Mouse (Mus musculus): ENCODE data around the gene Zfp609.
A peak's percentile ranks its signal among the peaks of the same experiment; 100 is the strongest.
"Not testable (repeated sequence)": the region's sequence is repeated elsewhere in the genome, so short reads cannot be mapped to it uniquely, and the experiment has no call there.

Zfp609 gene

GRCm38 (mm10) chr9:65818402-65818801 lies 9.0 kb downstream of the Zfp609 start:
- no peak for DNase-seq (ENCODE audit: low spot score in 2 of 2)

DNA sequence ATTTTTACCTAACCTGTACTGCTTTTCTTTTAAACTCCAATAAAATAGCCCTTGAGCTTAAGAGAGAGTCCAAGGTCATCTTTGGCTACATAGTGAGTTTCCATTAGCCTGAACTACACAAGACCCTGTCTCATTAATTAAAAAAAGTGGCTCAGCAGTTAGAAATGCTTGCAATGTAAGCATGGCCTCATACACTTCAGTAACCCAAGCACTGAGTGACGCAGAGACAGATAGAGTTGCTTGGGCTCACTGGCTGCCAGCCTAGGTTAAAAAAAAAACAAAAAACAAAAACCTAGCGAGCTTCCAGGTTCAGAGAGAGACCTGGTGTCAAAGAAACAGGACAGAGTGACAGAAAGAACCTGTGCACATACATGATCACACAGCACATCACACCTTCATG lies 14.5 kb downstream of the Zfp609 start:
- no peak for DNase-seq (ENCODE audit: low spot score in 2 of 2)

- DNase-seq (ENCODE audit: low spot score in 2 of 2): no peak
Measured at GRCm38 (mm10) chr9:65811784-65812183, 15.6 kb downstream of the Zfp609 start.

DNA sequence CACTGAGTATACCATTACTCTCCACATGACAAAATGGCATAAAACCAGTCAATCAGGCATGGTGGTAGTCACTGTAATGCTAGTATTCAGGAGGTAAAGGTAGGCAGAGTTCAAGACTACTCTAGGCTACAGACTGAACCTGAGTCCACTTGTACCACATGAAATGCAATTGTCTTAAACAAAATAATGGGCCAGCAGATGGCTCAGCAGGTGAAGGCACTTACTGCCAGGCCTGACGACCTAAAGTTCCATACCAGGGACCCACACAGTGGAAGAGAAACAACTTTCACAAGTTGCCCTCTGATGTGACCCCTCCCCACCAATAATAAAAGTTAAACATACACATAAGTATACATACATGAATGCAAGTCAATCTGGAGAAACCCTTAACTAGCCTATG lies 19.5 kb downstream of the Zfp609 start:
- no peak for DNase-seq (ENCODE audit: low spot score in 2 of 2)

DNA sequence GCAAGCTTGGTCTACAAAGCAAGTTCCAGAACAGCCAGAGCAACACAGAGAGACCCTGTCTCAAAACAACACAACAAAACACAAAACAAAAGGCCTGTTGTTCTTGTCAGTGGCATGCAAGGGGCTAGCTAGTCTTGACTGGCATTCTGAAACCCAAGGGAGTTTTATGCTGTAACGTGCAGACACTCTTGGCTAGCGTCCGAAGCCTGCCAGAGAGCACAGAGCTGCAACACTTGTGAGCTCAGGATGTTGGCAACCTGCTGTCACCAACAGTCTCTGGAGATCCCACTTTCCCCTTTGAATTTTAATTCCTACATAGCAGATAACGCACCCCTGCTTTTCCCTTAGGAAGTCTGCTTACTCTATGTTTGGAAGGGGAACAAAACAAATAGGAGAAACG lies 20.1 kb downstream of the Zfp609 start:
- DNase-seq (ENCODE audit: low spot score in 2 of 2): no peak

DNA sequence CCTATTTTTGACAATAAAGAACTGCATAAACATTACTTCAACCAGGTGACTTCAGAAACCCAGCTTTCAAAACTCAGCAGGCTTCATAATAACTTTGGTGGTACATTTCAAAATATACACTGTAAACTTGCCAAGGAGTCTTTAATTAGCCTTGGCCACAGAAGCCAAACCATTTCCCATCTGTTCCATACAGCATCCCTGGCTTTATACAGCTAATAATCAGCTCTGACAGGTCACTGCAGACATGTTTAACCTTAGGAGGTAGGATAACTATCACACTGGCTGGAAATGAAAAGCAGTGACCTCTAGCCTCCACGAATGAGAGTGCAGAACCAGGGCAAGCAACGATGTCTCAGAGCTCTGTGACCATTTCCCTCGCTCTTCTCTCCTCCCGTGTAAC lies 27.6 kb downstream of the Zfp609 start:
- DNase-seq (ENCODE audit: low spot score in 2 of 2): no peak

DNA sequence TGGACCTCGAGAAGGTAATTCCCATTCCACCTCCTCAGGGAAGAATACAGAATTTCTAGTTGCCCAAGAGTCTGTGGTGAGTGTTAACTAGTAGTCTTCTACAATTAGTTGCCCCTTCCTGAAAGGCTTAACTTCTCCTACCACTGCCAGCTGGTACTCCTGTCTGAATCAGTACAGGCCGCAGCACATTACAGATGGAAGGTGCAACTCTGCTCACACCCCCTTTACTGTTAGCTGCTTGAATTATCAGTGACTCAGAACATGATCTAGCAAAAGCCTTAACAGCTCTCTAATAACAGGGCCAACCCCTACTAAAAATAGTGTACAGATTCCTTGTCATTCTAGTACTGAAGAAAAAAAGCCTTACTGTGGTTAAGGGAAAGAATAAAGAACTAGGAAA lies 31.7 kb downstream of the Zfp609 start:
- DNase-seq (ENCODE audit: low spot score in 2 of 2): no peak

DNA sequence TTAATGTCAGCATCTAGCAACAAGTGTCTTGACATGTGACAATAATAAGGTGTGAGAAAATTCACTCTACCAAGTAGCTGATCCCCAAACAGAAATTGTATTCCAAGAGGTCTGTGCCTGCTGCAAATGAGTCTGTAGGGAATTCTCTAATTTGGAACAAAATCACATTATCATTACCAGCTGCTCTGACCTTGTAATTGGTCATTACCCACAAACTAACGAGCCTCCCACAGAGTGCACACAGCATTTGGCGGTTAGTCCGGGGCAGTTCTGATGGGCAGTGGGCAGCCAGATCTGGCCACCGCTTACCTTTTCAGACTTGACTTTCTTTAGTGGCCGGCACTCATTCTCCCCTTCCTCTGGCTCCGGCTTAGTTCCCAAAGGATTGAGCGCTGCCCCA lies 33.1 kb downstream of the Zfp609 start:
- no peak for DNase-seq (ENCODE audit: low spot score in 2 of 2)

- no peak for DNase-seq (ENCODE audit: low spot score in 2 of 2)
Measured at GRCm38 (mm10) chr9:65793506-65793905, 33.9 kb downstream of the Zfp609 start.

- no peak for DNase-seq (ENCODE audit: low spot score in 2 of 2)
Measured at GRCm38 (mm10) chr9:65793086-65793485, 34.3 kb downstream of the Zfp609 start.

- DNase-seq (ENCODE audit: low spot score in 2 of 2): no peak
Measured at GRCm38 (mm10) chr9:65791846-65792245, 35.5 kb downstream of the Zfp609 start.

DNA sequence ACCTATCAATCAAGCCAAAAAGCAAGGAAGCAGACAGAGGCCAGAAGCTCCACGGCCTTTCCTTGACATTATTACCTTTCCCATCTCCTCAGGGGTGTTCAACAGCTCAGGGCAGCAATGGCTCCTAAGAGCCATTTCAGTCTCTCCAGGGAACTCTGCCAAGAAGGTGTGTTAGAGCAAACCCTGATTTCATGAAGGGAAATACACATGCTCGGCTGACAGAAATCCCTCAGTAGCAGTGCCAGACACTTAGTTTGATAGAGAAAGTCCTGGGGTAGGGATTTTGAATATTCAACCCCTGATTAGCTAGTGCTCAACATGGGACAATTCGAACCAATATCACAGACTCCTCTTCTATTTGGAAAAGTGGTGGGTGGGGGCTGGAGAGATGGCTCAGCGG lies 36.3 kb downstream of the Zfp609 start:
- DNase-seq (ENCODE audit: low spot score in 2 of 2): no peak

DNA sequence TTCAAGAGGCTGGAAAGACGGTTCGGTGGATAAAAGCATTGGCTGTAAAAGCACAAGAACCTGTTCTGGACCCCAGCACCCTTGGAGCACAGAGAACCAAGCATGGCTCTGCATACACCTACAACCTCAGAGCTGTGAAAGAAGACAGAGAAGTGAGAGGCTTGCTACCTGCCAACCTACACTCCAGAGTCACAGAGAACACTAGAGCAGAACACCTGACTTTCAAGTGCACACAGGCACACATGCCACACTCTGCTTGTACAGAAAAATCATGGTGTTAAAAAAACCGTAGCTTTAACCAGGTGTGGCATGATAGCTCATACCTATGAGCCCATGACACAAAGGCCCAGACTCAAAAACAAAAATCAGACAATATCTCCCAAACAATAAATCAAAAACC lies 37.6 kb downstream of the Zfp609 start:
- no peak for DNase-seq (ENCODE audit: low spot score in 2 of 2)

DNA sequence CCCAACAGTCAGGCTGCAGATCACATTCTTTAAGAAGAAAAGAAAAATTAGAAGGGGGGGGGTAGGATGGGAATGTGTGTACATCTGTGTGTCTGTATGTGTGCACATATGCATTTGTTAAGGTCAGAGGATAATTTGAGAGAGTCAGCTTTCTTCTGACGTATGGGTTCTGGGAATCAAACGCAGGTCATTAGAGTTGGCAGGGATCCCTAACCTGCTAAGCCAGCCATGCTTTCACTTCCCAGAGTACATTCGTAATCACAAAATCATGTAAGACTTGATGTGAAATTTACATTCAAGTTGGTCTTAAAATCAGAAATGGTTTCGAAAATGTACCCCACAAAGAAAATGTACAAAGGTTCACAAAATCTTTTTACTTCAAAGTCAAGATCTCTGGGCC lies 38.8 kb downstream of the Zfp609 start:
- no peak for DNase-seq (ENCODE audit: low spot score in 2 of 2)

DNA sequence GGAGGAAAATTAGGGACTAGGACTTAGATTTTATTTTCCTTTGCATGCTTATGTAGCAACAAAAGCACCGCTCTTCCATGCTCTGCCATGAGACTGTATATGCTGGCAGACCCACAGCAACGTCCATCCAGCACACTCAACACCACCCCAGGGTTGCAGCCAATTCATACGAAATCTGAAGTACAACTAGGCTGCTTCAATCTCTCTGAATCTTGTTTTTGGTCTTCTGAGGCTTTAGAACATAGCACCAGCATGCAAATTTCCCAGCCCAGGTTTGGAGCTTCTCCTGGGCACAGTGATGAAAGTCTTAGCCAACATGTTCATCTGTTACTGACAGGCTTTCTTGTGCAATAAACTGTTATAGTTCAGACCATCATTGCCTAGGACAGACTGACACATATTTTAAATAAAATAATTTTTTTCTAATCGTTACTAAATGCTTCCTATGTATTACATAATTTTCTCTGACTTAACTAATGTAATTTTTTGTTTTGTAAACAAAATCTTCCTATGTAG lies 39.5 kb downstream of the Zfp609 start:
- no peak for DNase-seq (ENCODE audit: low spot score in 2 of 2)

DNA sequence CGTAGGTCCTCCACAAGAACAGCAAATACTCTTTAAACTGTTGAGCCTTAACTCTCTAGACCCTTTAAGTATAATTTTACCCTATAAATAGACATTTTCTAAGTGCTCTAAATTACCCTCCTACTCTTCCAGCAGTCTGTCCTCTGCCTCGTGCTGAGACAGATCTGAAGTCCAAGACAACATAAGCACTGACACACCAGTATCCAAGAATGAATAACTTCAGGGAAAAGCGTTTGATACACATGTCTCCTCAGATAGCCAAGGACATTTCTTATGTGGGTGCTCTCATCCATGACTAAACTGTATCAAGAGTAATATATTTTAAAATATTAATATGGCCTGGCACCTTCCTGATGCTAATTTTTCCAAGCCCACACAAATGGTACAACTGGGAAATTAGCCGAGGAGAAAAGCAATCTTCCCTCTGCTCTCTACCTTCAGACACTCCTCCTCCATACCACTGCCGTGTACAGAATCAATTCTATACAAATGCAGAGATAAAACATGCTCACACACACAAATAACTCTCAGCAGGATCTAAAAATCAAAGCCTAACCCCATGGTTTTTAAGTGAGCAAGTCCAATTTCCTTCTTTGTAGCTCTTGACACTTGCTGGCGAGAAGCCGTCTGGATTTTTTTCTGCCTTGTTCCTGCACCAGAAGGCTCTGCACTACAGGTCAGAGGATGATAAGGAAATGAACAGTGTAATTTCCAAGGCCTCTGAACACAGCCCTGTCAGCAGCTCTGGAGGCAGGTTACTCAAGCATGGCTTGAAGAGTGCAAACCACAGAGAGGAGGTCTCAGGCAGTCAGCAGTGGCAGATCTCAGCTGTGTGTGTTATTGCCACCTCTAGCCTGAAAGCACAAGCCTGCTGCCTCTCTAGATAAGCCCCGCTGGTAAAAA lies 40.2 kb downstream of the Zfp609 start:
- peak in 1 of 2 experiments; percentile 18 for DNase-seq (ENCODE audit: low spot score in 2 of 2)

DNA sequence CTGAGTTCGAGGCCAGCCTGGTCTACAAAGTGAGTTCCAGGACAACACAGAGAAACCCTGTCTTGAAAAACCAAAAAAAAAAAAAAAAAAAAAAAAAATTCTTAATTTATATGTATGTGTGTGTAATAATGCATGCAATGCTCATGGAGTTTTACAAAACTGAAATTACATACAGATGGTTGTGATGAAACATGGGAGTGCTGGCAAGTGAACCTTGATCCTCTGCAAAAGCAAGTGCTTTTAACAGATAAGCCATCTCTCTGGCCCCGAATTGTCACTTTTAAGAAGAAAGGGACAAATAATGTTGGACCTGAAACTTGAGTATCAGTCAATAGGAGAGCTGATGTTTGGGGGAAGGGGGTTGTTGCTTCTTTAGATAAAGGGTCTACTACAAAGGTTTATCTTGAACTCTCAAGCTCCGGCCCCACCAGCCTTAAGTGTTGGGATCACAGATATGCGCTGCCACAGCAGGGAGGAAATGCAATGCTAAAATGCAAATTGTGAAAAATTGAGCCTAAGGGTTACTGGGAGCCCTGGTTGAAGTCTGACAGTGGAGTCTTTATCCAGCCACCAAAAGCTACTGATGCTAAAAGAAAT lies 41.5 kb downstream of the Zfp609 start:
- no peak for DNase-seq (ENCODE audit: low spot score in 2 of 2)

DNA sequence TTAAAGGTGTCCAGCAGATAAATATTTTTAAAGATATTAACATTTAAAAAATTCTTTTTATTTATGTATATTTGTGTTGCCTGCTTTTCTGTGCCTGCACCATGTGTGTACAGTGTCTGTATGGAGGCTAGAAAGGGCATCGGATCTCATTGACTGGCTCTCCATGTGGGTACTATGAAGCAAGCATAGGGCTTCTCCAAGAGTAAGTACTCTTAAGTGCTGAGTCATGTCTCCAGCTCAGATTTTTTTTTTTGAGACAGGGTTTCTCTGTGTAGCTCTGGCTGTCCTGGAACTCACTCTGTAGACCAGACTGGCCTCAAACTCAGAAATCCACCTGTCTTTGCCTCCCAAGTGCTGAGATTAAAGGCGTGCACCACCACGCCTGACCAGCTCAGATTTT lies 47.7 kb downstream of the Zfp609 start:
- not testable (repeated sequence) for DNase-seq (ENCODE audit: low spot score in 2 of 2)

DNA sequence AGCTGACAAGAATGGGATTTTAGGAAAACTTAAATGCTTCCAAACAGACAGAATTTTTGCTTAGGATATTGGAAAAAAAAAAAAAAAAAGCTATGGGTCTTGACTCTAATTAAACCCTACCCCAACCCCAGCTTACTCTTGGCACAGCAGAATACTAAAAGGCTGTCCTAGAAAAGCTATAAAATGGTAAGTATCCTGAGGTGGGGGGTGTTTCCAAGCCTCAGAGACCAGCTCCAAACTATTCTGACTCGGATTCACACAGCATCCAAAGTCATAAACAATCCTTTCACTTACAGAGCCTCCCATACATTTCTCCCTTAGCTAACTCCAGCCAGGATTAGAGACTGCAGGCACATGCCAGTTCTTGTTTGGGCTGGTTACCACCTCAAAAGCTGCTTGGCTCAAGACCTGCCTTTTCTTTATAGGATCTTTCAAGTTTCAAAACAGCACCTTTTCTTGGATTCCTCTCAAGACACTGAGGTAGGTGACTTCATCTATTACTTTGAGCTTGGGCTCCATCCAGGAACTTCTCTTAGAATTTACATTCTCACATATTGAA lies 50.4 kb downstream of the Zfp609 start:
- DNase-seq (ENCODE audit: low spot score in 2 of 2): no peak

- DNase-seq (ENCODE audit: low spot score in 2 of 2): no peak
Measured at GRCm38 (mm10) chr9:65776137-65776872, 51.1 kb downstream of the Zfp609 start.

DNA sequence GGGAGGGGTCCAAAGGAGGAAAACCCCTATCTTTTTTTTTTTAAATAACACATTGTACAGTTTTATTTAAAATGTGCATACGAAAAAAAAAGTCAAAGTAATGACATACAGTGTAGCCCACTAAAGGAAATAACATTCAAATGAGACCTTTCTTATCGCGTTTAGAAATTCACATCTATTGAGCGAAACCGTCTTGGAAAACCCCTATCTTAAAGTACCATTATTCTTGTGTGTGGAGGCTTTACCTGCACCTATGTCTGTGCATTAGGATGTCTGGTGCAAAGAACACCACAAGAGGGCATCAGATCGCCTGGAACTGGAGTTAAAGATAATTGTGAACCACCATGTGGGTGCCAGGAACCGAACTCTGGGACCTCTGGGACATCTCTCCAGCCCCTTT lies 53.6 kb downstream of the Zfp609 start:
- DNase-seq (ENCODE audit: low spot score in 2 of 2): no peak

- no peak for DNase-seq (ENCODE audit: low spot score in 2 of 2)
Measured at GRCm38 (mm10) chr9:65771011-65771664, 56.2 kb downstream of the Zfp609 start.

All from spleen, postnatal 4 days (tissue).